Mouse (Mus musculus) A20 (cell line): Measurements from ENCODE around the gene Rpl35a.

ENCODE experiments used
- DNase-seq: peaks from one replicate; pipeline ENCODE4 v3.0.0-alpha.2; 2011; ENCODE audit warnings: low read depth, low spot score

Gene Rpl35a

DNA sequence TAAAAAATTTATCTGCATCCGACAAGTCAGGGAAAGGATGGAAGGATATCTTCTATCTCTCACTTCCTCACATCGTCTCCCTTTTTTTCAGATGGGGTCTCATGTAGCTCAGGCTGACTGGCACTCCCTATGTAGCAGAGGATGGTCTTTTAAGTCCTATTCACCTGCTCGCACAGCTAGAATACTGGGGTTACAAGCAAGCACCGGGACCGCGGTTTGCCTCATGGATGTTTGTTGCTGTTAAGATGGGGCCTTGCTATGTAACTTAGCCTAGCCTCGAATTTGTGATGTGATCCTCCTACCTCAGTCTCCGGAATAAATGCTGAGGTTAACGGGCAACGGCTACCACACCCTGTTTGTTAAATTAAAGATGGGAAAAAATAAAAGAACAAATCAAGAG, 598 bp upstream of the Rpl35a start:
- no peak for DNase-seq

DNA sequence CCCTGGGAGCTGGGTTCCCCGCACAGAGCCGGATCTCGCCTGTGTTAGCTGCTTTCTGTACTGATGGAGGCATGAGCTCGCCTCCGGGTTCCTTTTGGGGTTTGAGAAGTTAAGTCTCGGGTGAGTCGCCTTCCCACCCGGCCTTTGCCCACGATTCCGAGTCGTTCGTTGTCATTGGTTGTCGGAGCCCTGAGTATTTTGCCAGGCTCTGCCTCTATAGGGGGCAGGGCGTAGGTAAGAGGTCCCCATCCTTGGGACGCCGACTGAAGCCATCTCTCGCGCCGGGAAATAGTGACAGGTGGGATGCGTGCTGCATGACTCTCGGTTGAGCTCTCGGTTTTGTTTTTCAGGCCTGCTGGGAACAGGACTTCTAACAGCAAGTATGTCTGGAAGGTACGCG, 533 bp downstream of the Rpl35a start:
- DNase-seq = no peak

DNA sequence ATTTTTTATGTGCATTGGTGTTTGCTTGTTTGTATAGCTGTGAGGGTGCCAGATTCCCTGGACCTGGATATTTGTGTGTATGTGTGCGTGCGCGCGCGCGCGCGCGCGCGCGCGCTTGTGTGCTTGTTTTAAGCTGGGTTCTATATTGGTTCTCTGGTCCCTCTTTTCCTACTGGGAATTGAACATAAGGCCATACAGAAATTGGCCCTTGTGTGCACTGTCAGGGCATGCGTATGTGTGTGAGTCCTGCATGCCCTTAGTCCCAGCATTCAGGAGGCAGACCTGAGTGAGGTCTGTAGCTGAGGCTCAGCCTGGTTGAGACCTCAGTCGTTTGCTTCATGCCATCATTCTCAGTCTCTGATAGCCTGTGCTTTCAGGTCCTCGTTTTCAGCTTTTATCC, 1.8 kb downstream of the Rpl35a start:
- no peak for DNase-seq

DNA sequence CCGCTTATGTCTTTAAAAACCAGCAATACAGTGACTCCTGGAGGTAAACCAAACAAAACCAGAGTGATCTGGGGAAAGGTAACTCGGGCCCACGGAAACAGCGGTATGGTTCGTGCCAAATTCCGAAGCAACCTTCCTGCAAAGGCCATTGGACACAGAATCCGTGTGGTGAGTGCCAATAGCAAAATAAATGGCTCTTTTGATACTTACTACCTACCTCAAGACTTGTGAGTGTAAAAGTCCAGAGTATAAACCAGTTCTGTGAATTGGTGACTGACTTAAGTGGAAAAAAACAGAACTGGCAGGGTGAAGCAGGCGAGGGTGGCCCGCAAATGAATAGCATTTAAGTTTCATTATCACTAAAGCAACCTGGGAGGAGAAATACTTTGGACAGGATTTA, 2.4 kb downstream of the Rpl35a start:
- DNase-seq = peak; percentile 12

DNA sequence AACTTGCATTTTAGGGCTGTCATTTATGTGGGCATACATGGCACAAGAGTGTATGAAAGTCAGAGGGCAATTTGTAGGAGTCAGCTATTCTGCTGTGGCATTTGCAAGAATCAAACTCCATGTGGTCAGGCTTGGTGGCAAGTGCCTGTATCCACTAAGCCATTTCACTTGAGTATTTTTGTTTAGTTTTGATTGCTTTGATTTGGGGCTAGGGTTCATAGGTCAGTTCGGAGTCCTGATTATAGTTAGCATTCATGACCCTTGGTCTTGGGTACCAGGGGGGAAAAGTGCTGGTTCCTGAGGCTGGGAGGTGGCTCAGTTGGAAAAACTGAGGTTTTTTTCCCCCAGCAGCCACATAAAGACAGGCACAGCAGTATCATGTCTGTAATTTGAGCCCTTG, 3.2 kb downstream of the Rpl35a start:
- no peak for DNase-seq

DNA sequence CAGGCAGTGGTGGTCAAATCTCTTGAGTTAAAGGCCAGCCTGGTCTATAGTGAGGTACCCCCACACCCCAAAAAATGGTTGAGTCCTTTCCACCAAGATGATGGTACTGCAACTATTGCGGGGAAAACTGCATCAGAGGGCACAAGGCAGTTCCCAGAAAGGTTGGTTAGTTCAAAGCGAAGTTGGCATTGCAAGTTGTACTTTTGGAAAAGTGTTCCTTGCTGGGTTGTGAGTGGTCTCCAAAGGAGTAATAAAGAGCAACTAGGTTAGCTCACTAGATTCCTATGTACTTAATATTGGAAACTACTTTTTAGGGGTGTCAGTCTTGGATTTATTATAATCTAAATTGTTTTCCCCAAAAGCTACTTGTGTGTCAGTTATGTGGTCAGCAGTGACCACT, 4.7 kb downstream of the Rpl35a start:
- DNase-seq = peak; percentile 43

DNA sequence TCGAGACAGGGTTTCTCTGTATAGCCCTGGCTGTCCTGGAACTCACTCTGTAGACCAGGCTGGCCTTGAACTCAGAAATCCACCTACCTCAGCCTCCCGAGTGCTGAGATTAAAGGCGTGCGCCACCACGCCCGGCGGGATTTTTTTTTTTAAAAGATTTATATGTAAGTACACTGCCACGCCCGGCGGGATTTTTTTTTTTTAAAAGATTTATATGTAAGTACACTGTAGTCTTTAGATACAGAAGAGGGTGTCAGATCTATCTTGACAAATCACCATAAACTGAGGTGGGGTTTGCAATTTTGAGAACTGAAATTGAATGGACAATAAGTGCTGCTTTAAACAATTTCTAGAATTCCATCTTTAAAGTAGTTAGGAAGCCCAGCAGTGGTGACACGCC, 5.1 kb downstream of the Rpl35a start:
- no peak for DNase-seq

DNA sequence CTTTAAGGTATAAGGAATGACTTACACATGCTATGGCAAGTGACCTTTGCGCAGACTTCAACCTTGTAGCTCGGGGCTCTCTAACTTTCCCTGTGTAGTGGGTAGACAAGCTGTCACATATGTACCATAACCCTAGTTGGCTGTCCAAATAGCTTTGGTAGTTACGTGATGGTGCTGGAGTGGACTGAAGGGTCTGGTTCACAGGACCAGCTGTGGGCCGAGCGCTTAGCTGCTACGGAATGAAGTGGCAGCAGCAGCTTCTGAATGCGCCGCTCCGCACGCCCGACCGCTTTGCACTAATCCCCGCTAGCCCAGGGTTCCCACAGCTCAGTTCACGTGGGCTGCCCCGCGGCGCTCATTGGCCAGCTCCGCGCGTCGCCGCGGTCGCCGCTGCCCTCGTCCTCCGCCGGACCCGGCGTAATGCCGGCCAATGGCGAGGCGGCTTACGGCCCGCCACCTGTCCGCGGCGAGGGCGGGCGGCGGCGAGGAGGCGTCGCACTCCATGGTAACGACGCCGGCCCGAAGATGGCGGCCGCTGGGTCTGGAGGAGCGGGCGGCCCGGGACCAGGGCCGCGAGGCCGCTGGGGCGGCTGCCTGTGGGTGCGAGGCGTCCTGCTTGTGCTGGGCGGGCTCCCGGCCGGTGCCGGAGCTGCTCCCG, 5.9 kb downstream of the Rpl35a start, which contains the start of gene Lmln:
TSS of gene Lmln (plus strand) at position 498 of the 658 bp plus-strand sequence.
- peak; percentile 94 for DNase-seq

DNA sequence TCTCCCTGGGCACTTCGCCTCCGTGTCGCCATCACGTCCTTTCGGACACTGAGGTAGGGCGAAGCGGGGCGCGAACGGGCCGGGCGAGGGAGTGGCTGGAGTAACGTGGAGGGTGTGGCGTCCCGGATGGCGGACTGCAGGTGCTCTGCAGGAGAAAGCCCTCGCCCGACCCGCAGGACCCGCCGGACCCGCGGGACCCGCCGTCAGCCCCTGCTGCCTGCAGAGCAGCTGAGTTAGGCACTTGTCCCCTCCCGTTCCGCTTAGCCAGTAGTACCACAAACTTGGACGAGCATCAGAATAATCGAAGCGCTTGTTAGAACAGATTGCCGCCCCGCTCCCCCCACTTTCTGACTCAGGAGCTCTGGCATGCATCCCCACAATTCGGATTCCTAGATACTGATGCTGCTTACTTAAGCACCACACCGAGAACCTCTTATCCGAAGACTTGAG, 6.5 kb downstream of the Rpl35a start:
- no peak for DNase-seq

DNA sequence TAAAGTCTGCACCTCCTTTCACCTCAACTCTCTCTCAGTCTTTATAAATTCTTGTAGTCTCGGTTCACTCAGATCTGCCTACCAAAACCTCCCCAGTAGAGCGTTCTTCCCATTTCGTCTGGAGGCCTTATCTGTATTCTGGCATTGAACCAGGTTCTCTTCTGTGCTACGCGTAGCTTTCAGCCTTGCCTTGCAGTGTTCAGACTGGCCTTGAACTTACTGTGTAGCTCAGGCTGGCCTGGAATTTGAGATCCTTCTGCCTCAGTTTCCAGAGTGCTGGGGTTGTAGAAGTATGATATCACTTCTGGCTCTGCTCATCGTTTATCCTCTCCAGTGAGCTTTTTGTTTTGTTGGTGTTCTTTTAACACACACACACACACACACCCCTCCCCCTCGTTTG, 7.0 kb downstream of the Rpl35a start:
- no peak for DNase-seq

DNA sequence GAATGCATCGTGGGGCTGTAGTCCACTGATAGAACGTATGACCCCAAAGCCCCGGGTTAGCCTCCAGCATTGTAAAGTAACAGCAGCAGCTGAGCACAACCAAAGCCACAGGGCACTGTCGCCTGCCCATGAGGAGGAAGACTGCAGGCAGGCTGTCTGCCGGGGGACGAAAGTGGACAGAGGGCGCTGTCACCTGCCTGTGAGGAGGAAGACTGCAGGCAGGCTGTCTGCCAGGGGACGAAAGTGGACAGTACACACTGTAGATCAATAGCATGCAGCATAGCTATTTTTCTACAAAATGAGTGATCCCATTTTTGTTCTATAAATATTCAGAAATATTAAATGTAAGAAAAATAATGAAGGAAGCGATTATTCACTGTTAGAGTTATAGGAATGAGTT, 8.4 kb downstream of the Rpl35a start:
- DNase-seq = no peak

DNA sequence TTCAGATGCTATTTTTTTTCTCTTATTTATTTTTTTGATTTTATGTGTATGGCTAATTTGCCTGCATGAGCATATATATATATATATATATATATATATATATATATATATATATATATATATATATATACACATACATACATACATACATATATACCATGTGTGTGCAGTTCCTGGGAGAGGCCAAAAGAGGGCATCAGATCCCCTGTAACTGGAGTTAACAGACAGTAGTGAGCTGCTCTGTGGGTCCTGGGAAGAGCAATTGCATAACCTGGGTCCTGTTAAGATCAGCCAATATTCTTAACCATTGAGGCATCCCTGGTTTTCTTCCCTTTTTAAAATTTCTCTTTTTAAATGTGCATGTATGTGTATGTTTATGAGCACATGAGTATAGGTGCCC, 14.7 kb downstream of the Rpl35a start:
- peak; percentile 23 for DNase-seq

DNA sequence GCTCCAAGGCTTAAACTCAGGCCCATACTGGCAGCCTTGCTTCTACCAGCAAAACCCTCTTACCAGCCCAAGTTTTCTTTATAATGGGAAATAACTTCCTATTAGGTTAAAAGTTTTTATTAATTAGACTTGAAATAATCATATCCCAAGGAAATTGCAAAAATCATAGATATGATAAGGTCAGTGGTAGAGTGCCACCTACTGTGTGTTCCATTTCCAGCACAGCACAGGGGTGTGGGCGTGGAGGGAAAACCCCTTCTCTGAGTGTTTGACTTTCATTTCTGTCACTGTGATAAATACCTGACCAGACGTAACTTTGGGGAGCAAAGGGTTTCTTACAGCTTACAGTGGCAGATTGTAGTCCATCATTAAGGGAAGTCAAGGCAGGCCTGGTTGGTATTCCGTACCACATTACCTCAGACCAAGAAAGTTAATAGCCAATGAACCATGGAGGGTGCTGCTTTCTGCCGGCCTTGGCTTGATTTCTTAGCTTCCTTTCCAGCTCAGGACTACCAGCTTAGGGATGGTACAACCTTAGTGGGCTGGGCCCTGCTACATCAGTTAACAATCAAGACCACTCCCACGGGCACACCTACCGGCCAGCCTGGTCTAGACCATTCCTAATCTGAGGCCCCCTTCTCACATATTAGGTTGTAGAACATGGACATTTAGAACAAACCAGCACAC, 16.8 kb downstream of the Rpl35a start:
- peak; percentile 61 for DNase-seq

DNA sequence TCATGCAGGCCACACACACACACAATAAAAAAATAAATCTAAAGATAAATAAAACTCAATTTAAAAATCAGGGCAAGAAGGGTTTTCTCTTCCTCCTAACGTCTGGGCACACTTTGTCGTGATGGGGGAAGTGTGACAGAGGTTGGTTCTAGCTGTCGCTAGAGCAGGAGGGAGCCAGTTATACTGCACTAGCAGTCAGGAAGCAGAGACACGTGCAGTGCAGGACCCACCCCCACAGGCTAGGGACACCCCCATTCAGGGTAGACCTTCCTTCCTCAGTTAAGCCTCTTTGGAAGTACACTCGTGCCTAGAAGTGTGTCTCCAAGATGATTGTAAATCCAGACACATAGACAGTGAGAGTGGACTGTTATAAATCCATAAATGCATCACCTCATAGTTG, 18.7 kb downstream of the Rpl35a start:
- peak; percentile 23 for DNase-seq

DNA sequence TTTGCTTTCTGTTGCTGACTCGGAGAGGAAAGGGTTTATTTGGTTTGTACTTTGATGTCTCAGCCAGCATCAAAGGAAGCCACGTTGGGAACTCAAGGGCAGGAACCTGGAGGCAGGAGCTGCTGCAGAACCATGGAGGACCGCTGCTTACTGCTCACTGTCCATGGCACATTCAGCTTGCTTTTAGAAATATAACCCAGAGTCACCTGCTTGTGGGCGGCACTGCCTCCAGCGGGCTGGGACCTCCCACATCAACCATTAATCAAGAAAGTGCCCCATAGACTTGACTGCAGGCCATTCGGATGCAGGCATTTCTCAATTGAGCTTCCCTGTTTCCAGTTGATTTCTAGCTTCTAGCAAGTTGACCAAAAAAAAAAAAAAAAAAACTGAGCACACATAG, 19.8 kb downstream of the Rpl35a start:
- no peak for DNase-seq

DNA sequence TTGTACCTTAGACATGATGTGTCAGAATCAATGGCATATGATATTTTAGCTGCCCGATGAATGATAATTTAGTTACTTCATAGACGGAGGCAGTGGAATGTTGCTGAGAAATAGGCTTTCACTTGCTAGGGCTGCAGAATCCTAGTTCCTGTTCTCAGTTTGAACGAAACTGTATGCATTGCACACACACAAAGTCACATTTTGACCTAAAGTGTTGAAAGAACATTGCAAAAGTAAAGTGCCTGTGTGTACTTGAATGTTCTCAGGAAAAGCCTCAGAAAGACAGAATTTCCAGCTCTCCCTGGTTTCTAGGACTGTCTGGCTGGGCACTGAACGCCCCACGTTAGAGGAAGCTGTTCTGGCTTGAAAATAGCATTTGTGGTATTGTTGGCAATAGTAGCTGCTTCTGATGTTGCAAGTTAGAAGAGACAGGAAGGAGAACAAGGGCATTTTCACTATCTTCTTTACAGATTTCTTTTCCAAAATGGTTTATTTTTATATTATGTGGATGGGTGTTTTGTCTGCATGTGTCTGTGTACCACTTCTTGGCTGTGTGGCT, 20.9 kb downstream of the Rpl35a start:
- peak; percentile 44 for DNase-seq

DNA sequence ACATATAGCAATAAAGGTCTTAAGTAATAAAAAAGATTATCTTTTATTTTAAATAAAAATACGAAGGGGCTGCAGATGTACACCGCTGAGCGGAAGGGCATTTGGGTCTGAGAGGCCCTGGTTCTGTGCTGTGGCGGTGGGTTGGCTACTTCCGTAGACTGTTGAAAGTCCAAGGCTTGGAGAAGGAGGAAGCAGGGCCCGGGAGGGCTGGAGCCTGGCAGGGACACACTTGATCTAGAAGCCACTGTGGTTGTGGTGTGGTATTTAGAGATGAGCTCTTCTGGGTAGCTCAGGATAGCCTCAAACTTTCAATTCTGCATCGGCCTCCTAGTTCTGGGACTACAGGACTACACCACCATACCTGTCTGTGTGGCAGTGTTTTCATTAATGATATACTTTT, 23.8 kb downstream of the Rpl35a start:
- no peak for DNase-seq

DNA sequence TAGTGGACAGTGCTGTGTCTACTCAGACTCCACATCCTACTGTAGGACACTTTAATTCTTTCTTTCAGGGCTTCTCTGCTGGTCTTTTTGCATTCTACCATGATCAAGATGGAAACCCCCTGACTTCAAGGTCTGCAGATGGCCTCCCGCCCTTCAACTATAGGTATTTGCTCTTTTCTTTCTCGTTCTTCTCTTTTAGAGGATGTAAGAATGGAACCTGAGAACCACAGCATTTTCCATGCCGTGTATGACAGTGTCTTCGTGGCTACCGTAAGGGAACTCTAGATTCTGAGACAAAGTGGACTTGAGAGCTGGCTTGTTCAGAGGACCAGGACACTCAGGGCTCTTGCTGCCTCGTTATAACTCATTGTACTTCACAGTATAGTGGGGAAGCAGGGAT, 26.7 kb downstream of the Rpl35a start:
- no peak for DNase-seq

DNA sequence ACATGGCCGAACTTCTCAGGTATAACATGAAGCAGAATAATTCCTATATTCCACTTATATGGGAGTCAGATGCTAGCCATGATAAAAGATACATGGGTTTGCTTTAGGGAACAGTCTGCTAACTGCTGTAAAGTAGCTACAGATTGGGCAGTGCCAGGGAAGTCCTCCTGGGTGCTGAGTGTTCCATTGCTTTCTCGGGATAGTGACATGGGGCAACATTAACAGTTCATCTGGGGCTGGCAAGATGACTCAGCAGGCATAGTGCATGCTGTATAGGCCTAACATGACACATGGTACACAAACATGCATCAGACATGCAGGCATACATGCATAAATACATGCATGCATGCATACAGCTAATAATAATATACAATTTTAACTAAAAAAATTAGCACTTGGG, 27.7 kb downstream of the Rpl35a start:
- no peak for DNase-seq

DNA sequence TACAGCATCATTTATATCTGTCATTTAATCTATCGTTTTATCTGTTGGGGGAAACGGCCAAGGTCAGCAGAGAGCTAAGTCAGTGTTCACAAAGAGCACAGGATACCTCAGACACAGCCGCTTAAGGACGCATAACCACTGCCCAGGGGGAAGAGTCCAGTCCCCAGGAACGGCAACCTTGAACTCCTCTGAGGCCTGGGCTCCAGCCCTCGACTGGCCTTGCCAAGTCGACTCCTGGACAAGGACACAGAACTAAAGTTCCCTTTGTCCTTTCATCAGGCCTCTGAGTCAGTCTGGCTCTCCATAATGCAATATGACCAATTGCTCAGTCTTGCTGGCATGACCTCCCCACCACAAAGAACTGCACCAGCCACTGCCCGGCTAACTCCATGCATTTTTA, 29.4 kb downstream of the Rpl35a start:
- no peak for DNase-seq
